Mouse (Mus musculus): Measurements from ENCODE around the gene Tsg101. TPM values are rescaled to one million over a fixed set of nuclear protein-coding genes. Genes with fewer than 3 reads are reported as not detected.

Tsg101 gene
- polyA plus RNA-seq, 1 experiment from 2014 or later: 268 TPM

GRCm38 (mm10) chr7:46934788-46935187, 15.0 kb upstream of the Tsg101 start:
- H3K36me3 ChIP-seq (ENCODE audit: control insufficient read depth, insufficient read depth, low read length): peaks cover 4% of the 10 kb centered on the region; the same call in 1 of the 2 replicates
- ATAC-seq (ENCODE audit: insufficient number of reproducible peaks, low FRiP score, low TSS enrichment, low read depth): no peak
- DNase-seq (ENCODE audit: low spot score): no peak
- no peak overlapping the region for H3K4me3 ChIP-seq (ENCODE audit: low read depth, low read length)
- H3K4me2 ChIP-seq (ENCODE audit: low read depth, severe bottlenecking): no peak overlapping the region
- H3K9me3 ChIP-seq (ENCODE audit: control insufficient read depth, low read length): no peaks in the 10 kb centered on the region
- WGBS: 81% methylated on average over 8 of the region's 8 CpGs
- no peaks in the 10 kb centered on the region for H3K4me1 ChIP-seq (ENCODE audit: control insufficient read depth, insufficient read depth, low read length)
- no peak overlapping the region for H3K9ac ChIP-seq (ENCODE audit: low read length)
- H3K27me3 ChIP-seq (ENCODE audit: control insufficient read depth, insufficient read depth, low read length): no peaks in the 10 kb centered on the region
- H3K27ac ChIP-seq (replicated peaks; ENCODE audit: low read depth, low read length): no peak overlapping the region

DNA sequence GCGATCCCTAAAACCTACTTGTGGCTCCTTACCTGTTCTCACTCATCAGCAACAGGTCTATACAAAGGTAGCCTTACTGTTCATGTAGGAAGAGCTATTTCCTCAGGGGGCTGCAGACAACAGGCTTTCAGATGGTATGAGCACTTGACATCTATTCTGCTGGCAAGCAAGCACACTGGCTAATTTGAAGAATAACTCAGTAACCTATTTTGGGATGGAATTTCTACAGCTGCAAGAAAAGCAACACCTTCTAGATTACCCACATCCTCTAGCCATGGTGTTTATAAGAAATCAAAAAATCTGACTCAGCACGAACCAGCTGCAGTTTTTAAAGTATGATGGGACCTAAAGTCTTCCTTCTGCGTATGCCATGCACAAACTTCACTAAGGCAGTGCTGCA, 11.6 kb upstream of the Tsg101 start:
- Histone ChIP-seq H3K36me3 (ENCODE audit: control insufficient read depth, insufficient read depth, low read length) (peaks cover 4% of the 10 kb centered on the region; the same call in 1 of the 2 replicates), H3K4me3 (ENCODE audit: low read depth, low read length) (no peak overlapping the region)
- WGBS: 90% methylated on average over 3 of the region's 3 CpGs

DNA sequence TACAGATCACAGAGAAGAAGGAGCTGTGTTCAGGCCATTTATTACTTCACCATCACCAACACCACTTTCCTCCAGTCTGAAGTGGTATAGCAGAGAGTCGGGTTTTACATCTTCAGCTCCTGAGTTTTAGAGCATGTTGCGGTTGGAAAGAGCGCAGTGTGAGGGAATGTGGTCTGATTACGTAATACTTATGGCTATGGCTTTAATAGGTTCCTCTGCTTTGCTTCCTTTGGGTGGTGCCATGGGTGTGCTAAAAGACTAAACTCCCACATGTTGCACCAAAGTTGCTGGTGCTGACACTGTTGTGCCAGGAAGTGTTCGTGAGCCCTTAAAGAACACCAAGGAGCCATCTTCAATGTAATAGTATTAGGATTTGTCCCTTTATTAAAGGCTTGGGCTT, 8.5 kb upstream of the Tsg101 start:
- no peak for ATAC-seq (ENCODE audit: insufficient number of reproducible peaks, low FRiP score, low TSS enrichment, low read depth)
- peaks cover 4% of the 10 kb centered on the region; the same call in 1 of the 2 replicates for H3K36me3 ChIP-seq (ENCODE audit: control insufficient read depth, insufficient read depth, low read length)
- 92% methylated on average over 5 of the region's 5 CpGs for WGBS

More for the DNA sequence above, 11.6 kb upstream of the Tsg101 start:
- H3K9ac ChIP-seq (ENCODE audit: low read length): no peak overlapping the region
- H3K4me2 ChIP-seq (ENCODE audit: low read depth, severe bottlenecking): no peak overlapping the region
- no peak for DNase-seq (ENCODE audit: low spot score)
- H3K4me1 ChIP-seq (ENCODE audit: control insufficient read depth, insufficient read depth, low read length): no peaks in the 10 kb centered on the region
- no peak for ATAC-seq (ENCODE audit: insufficient number of reproducible peaks, low FRiP score, low TSS enrichment, low read depth)
- no peaks in the 10 kb centered on the region for H3K27me3 ChIP-seq (ENCODE audit: control insufficient read depth, insufficient read depth, low read length)
- no peak overlapping the region for H3K27ac ChIP-seq (replicated peaks; ENCODE audit: low read depth, low read length)
- H3K9me3 ChIP-seq (ENCODE audit: control insufficient read depth, low read length): no peaks in the 10 kb centered on the region

DNA sequence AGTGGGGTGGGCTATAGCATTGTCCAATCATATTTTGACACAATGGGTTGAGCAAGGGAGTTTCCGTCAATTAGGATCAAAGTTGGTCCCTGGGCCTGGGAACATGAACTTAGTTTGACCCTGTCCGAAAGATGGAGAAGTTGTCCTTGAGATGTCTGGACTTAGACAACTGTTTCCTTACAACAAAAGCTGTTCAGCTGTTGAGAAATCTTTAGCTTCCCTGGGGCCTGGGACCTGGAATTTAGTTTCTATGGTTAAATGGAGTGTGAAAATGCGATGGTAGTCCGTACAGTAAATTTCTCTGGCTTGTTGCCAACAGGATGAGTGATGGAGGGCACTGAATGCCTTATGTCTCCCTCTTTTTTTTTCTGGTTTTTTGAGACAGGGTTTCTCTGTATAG, 2.3 kb upstream of the Tsg101 start:
- DNase-seq (ENCODE audit: low spot score) (no peak), ATAC-seq (ENCODE audit: insufficient number of reproducible peaks, low FRiP score, low TSS enrichment, low read depth) (no peak)
- no peak overlapping the region for H3K27ac ChIP-seq (replicated peaks; ENCODE audit: low read depth, low read length)
- WGBS: 81% methylated on average over 4 of the region's 4 CpGs
- H3K36me3 ChIP-seq (ENCODE audit: control insufficient read depth, insufficient read depth, low read length): no peaks in the 10 kb centered on the region; the same call in 1 of the 2 replicates
- H3K9ac ChIP-seq (ENCODE audit: low read length): no peak overlapping the region
- H3K27me3 ChIP-seq (ENCODE audit: control insufficient read depth, insufficient read depth, low read length): no peaks in the 10 kb centered on the region
- no peaks in the 10 kb centered on the region for H3K9me3 ChIP-seq (ENCODE audit: control insufficient read depth, low read length)
- H3K4me1 ChIP-seq (ENCODE audit: control insufficient read depth, insufficient read depth, low read length): peaks cover 3% of the 10 kb centered on the region; the same call in 1 of the 2 replicates
- no peak overlapping the region for H3K4me2 ChIP-seq (ENCODE audit: low read depth, severe bottlenecking)
- no peak overlapping the region for H3K4me3 ChIP-seq (ENCODE audit: low read depth, low read length)

More for the DNA sequence above, 8.5 kb upstream of the Tsg101 start:
- DNase-seq (ENCODE audit: low spot score): no peak
- no peaks in the 10 kb centered on the region for H3K27me3 ChIP-seq (ENCODE audit: control insufficient read depth, insufficient read depth, low read length)
- no peaks in the 10 kb centered on the region for H3K4me1 ChIP-seq (ENCODE audit: control insufficient read depth, insufficient read depth, low read length)
- H3K4me2 ChIP-seq (ENCODE audit: low read depth, severe bottlenecking): no peak overlapping the region
- no peak overlapping the region for H3K27ac ChIP-seq (replicated peaks; ENCODE audit: low read depth, low read length)
- no peaks in the 10 kb centered on the region for H3K9me3 ChIP-seq (ENCODE audit: control insufficient read depth, low read length)
- H3K4me3 ChIP-seq (ENCODE audit: low read depth, low read length): no peak overlapping the region
- no peak overlapping the region for H3K9ac ChIP-seq (ENCODE audit: low read length)

DNA sequence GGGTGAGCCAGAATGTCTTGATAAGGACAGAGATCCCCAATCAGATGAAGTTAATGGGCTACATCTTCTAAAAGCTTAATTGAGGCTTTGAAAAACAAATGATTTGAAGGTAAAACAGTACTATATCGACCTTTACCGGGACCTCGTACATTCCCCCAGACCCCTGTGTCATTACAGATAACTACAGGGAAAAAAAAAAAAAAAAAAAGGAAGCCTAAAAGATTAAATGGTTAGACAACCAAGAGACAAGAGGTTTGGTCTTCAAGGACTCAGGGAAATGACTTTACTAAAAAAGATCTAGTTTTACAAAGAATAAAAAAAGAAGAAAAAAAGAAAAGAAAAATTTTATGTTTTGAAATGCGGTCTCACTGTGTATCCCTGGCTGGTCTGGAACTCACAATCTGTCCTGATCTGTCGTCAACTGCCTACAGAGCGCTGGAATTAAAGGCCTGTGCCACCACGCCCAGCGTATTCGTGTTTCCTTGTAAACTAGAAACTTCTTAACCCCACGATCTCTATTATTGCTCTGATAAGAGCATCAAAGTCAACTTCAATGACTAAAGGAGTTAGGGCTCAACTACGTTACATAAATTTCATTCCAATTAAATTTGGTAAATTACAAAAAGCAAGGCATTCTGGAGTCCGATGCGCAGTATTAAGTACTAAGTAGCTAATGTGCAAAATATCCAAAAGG, 944 bp downstream of the Tsg101 start:
- DNase-seq (ENCODE audit: low spot score) (peak; percentile 43), ATAC-seq (ENCODE audit: insufficient number of reproducible peaks, low FRiP score, low TSS enrichment, low read depth) (no peak)
- no peaks in the 10 kb centered on the region for H3K9me3 ChIP-seq (ENCODE audit: control insufficient read depth, low read length)
- H3K27me3 ChIP-seq (ENCODE audit: control insufficient read depth, insufficient read depth, low read length): no peaks in the 10 kb centered on the region
- 19% methylated on average over 13 of the region's 13 CpGs for WGBS
- peak overlapping the region; percentile 89 for H3K4me3 ChIP-seq (ENCODE audit: low read depth, low read length)
- H3K4me1 ChIP-seq (ENCODE audit: control insufficient read depth, insufficient read depth, low read length): peaks cover 3% of the 10 kb centered on the region; the same call in 1 of the 2 replicates
- H3K36me3 ChIP-seq (ENCODE audit: control insufficient read depth, insufficient read depth, low read length): peaks cover 2% of the 10 kb centered on the region; the same call in 1 of the 2 replicates
- H3K9ac ChIP-seq (ENCODE audit: low read length): peak overlapping the region; percentile 96
- 0 out of 2 replicates have a peak overlapping the region, but pooled peaks have one; percentile 92 for H3K27ac ChIP-seq (replicated peaks; ENCODE audit: low read depth, low read length)
- peak overlapping the region; percentile 49 for H3K4me2 ChIP-seq (ENCODE audit: low read depth, severe bottlenecking)

- peaks cover 3% of the 10 kb centered on the region; the same call in 1 of the 2 replicates for H3K36me3 ChIP-seq (ENCODE audit: control insufficient read depth, insufficient read depth, low read length)
- no peak overlapping the region for H3K27ac ChIP-seq (replicated peaks; ENCODE audit: low read depth, low read length)
- H3K4me1 ChIP-seq (ENCODE audit: control insufficient read depth, insufficient read depth, low read length): peaks cover 3% of the 10 kb centered on the region; the same call in 1 of the 2 replicates
- no peak for ATAC-seq (ENCODE audit: insufficient number of reproducible peaks, low FRiP score, low TSS enrichment, low read depth)
- H3K4me2 ChIP-seq (ENCODE audit: low read depth, severe bottlenecking): no peak overlapping the region
- WGBS: 91% methylated on average over 3 of the region's 3 CpGs
- H3K9ac ChIP-seq (ENCODE audit: low read length): no peak overlapping the region
- H3K9me3 ChIP-seq (ENCODE audit: control insufficient read depth, low read length): no peaks in the 10 kb centered on the region
- H3K4me3 ChIP-seq (ENCODE audit: low read depth, low read length): no peak overlapping the region
- no peaks in the 10 kb centered on the region for H3K27me3 ChIP-seq (ENCODE audit: control insufficient read depth, insufficient read depth, low read length)
- no peak for DNase-seq (ENCODE audit: low spot score)
Observed at GRCm38 (mm10) chr7:46916376-46916775, 3.4 kb downstream of the Tsg101 start.

DNA sequence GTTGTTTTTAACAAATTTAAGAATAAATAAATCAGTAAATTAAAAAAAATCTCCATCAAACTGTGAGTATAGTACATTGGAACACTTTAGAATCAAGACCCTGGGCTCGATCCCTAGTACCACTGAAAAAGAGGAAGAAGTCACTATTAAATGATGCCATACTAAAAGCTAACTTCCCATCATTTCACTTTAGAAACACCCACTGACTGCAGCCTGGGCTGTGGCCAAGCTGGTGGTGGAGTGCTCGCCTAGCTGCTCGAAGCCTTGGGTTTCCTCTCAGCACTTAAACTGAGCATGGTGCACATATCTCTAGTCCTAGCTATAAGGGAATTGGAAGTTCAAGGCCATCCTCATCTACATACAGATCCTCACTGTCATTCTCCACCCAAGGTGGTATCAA, 8.5 kb downstream of the Tsg101 start:
- H3K9me3 ChIP-seq (ENCODE audit: control insufficient read depth, low read length): no peaks in the 10 kb centered on the region
- H3K36me3 ChIP-seq (ENCODE audit: control insufficient read depth, insufficient read depth, low read length): peaks cover 17% of the 10 kb centered on the region
- H3K9ac ChIP-seq (ENCODE audit: low read length): no peak overlapping the region

DNA sequence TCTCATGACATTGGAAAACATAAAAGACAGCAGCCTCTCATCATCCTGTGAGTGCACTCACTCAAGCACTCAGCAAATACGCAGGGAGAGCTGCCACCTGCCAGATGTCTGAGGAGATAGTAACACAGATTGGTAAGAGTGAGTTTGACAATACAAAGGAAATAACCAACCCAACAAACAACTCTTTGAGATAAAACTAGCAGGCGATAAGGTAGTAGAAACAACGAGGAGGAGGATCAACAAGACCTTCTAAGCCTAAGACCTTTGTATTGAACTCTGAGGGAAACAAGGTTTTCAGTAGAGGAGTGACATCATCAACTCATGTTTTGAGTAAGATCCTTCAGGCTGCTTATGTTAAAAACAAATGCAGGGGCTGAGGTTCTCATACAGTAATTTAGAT, 20.4 kb downstream of the Tsg101 start:
- 91% methylated on average over 3 of the region's 3 CpGs for WGBS
- Histone ChIP-seq H3K9ac (ENCODE audit: low read length) (no peak overlapping the region), H3K4me1 (ENCODE audit: control insufficient read depth, insufficient read depth, low read length) (no peaks in the 10 kb centered on the region), H3K36me3 (ENCODE audit: control insufficient read depth, insufficient read depth, low read length) (peaks cover 18% of the 10 kb centered on the region), H3K27ac (replicated peaks; ENCODE audit: low read depth, low read length) (no peak overlapping the region), H3K4me2 (ENCODE audit: low read depth, severe bottlenecking) (no peak overlapping the region), H3K9me3 (ENCODE audit: control insufficient read depth, low read length) (no peaks in the 10 kb centered on the region), H3K4me3 (ENCODE audit: low read depth, low read length) (no peak overlapping the region), H3K27me3 (ENCODE audit: control insufficient read depth, insufficient read depth, low read length) (no peaks in the 10 kb centered on the region)
- ATAC-seq (ENCODE audit: insufficient number of reproducible peaks, low FRiP score, low TSS enrichment, low read depth): no peak
- no peak for DNase-seq (ENCODE audit: low spot score)

More for the DNA sequence above, 8.5 kb downstream of the Tsg101 start:
- WGBS: 96% methylated on average over 3 of the region's 3 CpGs
- Histone ChIP-seq H3K27me3 (ENCODE audit: control insufficient read depth, insufficient read depth, low read length) (no peaks in the 10 kb centered on the region), H3K27ac (replicated peaks; ENCODE audit: low read depth, low read length) (no peak overlapping the region), H3K4me2 (ENCODE audit: low read depth, severe bottlenecking) (no peak overlapping the region), H3K4me3 (ENCODE audit: low read depth, low read length) (no peak overlapping the region), H3K4me1 (ENCODE audit: control insufficient read depth, insufficient read depth, low read length) (no peaks in the 10 kb centered on the region)
- DNase-seq (ENCODE audit: low spot score) (no peak), ATAC-seq (ENCODE audit: insufficient number of reproducible peaks, low FRiP score, low TSS enrichment, low read depth) (no peak)

Data from limb, embryonic 11.5 days (tissue).